Mouse (Mus musculus): ENCODE results near the gene Zfp846. TPM values are rescaled to one million over a fixed set of nuclear protein-coding genes. Genes with fewer than 3 reads are reported as not detected.
A peak's percentile ranks its signal among the peaks of the same experiment; 100 is the strongest.

Gene Zfp846
- polyA plus RNA-seq, 1 experiment = 1.7 TPM

- H3K27me3 ChIP-seq (ENCODE audit: control insufficient read depth, insufficient read depth, insufficient read length) = no peaks in the 10 kb centered on the region
- H3K4me2 ChIP-seq (ENCODE audit: low read depth) = peak overlapping the region; percentile 99
- TF ChIP-seq SRF (IDR thresholded peaks at IDR 0.05; ENCODE audit: control insufficient read depth, insufficient read length, low read depth) (no peak), POLR2A (IDR thresholded peaks at IDR 0.05; ENCODE audit: insufficient read length, low read depth) (no peak)
- H3K4me3 ChIP-seq = peak overlapping the region; percentile 93
- H3K79me2 ChIP-seq (ENCODE audit: control insufficient read depth, insufficient read depth) = peaks cover 53% of the 10 kb centered on the region
- peak overlapping the region; percentile 45 for H3ac ChIP-seq (ENCODE audit: control insufficient read depth, insufficient read length)
- H3K36me3 ChIP-seq (ENCODE audit: control insufficient read depth, insufficient read depth) = no peaks in the 10 kb centered on the region
Measured at GRCm38 (mm10) chr9:20641501-20641900, 60.4 kb downstream of the Zfp846 start.

- Histone ChIP-seq H3K4me3 (peak within 1 kb of the TSS; percentile 93), H3K79me2 (ENCODE audit: control insufficient read depth, insufficient read depth) (peaks cover 57% of the 10 kb centered on the region), H3K4me2 (ENCODE audit: low read depth) (peak within 1 kb of the TSS; percentile 99), H3K36me3 (ENCODE audit: control insufficient read depth, insufficient read depth) (no peaks in the 10 kb centered on the region), H3ac (ENCODE audit: control insufficient read depth, insufficient read length) (peak within 1 kb of the TSS; percentile 45), H3K27me3 (ENCODE audit: control insufficient read depth, insufficient read depth, insufficient read length) (no peaks in the 10 kb centered on the region)
- TF ChIP-seq SRF (IDR thresholded peaks at IDR 0.05; ENCODE audit: control insufficient read depth, insufficient read length, low read depth) (no peak), MYOG (IDR thresholded peaks at IDR 0.05; ENCODE audit: control insufficient read depth in 1 of 3, insufficient read depth in 1 of 3, insufficient read length in 2 of 3, low read depth in 2 of 3) (peak; percentile 13 to 77 (median 56)), CEBPB (IDR thresholded peaks at IDR 0.05; ENCODE audit: insufficient read depth, poor library complexity, severe bottlenecking) (no peak), POLR2AphosphoS2 (IDR thresholded peaks at IDR 0.05; ENCODE audit: insufficient read length, low read depth) (peak; percentile 50), USF1 (IDR thresholded peaks at IDR 0.05; ENCODE audit: low read depth) (no peak), TCF3 (IDR thresholded peaks at IDR 0.05; ENCODE audit: insufficient read length, low read depth) (no peak), E2F4 (IDR thresholded peaks at IDR 0.05; ENCODE audit: insufficient read depth) (no peak), POLR2A (IDR thresholded peaks at IDR 0.05; ENCODE audit: insufficient read length, low read depth) (peak; percentile 39), MAX (IDR thresholded peaks at IDR 0.05; ENCODE audit: low read depth) (no peak), TCF12 (IDR thresholded peaks at IDR 0.05; ENCODE audit: insufficient read depth, poor library complexity, severe bottlenecking) (no peak), MYOD1 (IDR thresholded peaks at IDR 0.05; ENCODE audit: control insufficient read depth in 1 of 3, insufficient read length in 2 of 3, low read depth in 2 of 3) (peak in 2 of 3 experiments; percentile 38 to 63), REST (IDR thresholded peaks at IDR 0.05; ENCODE audit: insufficient read depth, insufficient read length) (no peak)
Measured at GRCm38 (mm10) chr9:20642101-20642895, 61.2 kb downstream of the Zfp846 start, which contains the start of gene Ubl5. Ubl5 (plus strand) TSS chr9:20642878.

GRCm38 (mm10) chr9:20642896-20643466, 61.9 kb downstream of the Zfp846 start:
- peak overlapping the region; percentile 93 for H3K4me3 ChIP-seq
- H3K4me2 ChIP-seq (ENCODE audit: low read depth) = peak overlapping the region; percentile 99
- peaks cover 57% of the 10 kb centered on the region for H3K79me2 ChIP-seq (ENCODE audit: control insufficient read depth, insufficient read depth)
- no peak for TF ChIP-seq USF1 (IDR thresholded peaks at IDR 0.05; ENCODE audit: low read depth)
- TF ChIP-seq MAX (IDR thresholded peaks at IDR 0.05; ENCODE audit: low read depth) = no peak
- TF ChIP-seq SRF (IDR thresholded peaks at IDR 0.05; ENCODE audit: control insufficient read depth, insufficient read length, low read depth) = peak; percentile 15
- no peak for TF ChIP-seq CEBPB (IDR thresholded peaks at IDR 0.05; ENCODE audit: insufficient read depth, poor library complexity, severe bottlenecking)
- no peak for TF ChIP-seq MYOG (IDR thresholded peaks at IDR 0.05; ENCODE audit: control insufficient read depth in 1 of 3, insufficient read depth in 1 of 3, insufficient read length in 2 of 3, low read depth in 2 of 3)
- no peak for TF ChIP-seq MYOD1 (IDR thresholded peaks at IDR 0.05; ENCODE audit: control insufficient read depth in 1 of 3, insufficient read length in 2 of 3, low read depth in 2 of 3)
- peak; percentile 80 for TF ChIP-seq E2F4 (IDR thresholded peaks at IDR 0.05; ENCODE audit: insufficient read depth)
- TF ChIP-seq REST (IDR thresholded peaks at IDR 0.05; ENCODE audit: insufficient read depth, insufficient read length) = no peak
- peak; percentile 56 for TF ChIP-seq POLR2A (IDR thresholded peaks at IDR 0.05; ENCODE audit: insufficient read length, low read depth)
- peak; percentile 59 for TF ChIP-seq POLR2AphosphoS2 (IDR thresholded peaks at IDR 0.05; ENCODE audit: insufficient read length, low read depth)
- no peak for TF ChIP-seq TCF12 (IDR thresholded peaks at IDR 0.05; ENCODE audit: insufficient read depth, poor library complexity, severe bottlenecking)
- no peak for TF ChIP-seq TCF3 (IDR thresholded peaks at IDR 0.05; ENCODE audit: insufficient read length, low read depth)
- no peaks in the 10 kb centered on the region for H3K27me3 ChIP-seq (ENCODE audit: control insufficient read depth, insufficient read depth, insufficient read length)
- H3K36me3 ChIP-seq (ENCODE audit: control insufficient read depth, insufficient read depth) = no peaks in the 10 kb centered on the region
- peak overlapping the region; percentile 45 for H3ac ChIP-seq (ENCODE audit: control insufficient read depth, insufficient read length)

GRCm38 (mm10) chr9:20643781-20644180, 62.7 kb downstream of the Zfp846 start:
- H3K27me3 ChIP-seq (ENCODE audit: control insufficient read depth, insufficient read depth, insufficient read length) = no peaks in the 10 kb centered on the region
- no peaks in the 10 kb centered on the region for H3K36me3 ChIP-seq (ENCODE audit: control insufficient read depth, insufficient read depth)
- H3K4me3 ChIP-seq = peak overlapping the region; percentile 93
- peak overlapping the region; percentile 58 for H3ac ChIP-seq (ENCODE audit: control insufficient read depth, insufficient read length)
- TF ChIP-seq CEBPB (IDR thresholded peaks at IDR 0.05; ENCODE audit: insufficient read depth, poor library complexity, severe bottlenecking) (no peak), REST (IDR thresholded peaks at IDR 0.05; ENCODE audit: insufficient read depth, insufficient read length) (no peak), POLR2AphosphoS2 (IDR thresholded peaks at IDR 0.05; ENCODE audit: insufficient read length, low read depth) (no peak), MAX (IDR thresholded peaks at IDR 0.05; ENCODE audit: low read depth) (no peak), MYOG (IDR thresholded peaks at IDR 0.05; ENCODE audit: control insufficient read depth in 1 of 3, insufficient read depth in 1 of 3, insufficient read length in 2 of 3, low read depth in 2 of 3) (no peak), POLR2A (IDR thresholded peaks at IDR 0.05; ENCODE audit: insufficient read length, low read depth) (no peak), E2F4 (IDR thresholded peaks at IDR 0.05; ENCODE audit: insufficient read depth) (no peak), SRF (IDR thresholded peaks at IDR 0.05; ENCODE audit: control insufficient read depth, insufficient read length, low read depth) (no peak), TCF12 (IDR thresholded peaks at IDR 0.05; ENCODE audit: insufficient read depth, poor library complexity, severe bottlenecking) (no peak), USF1 (IDR thresholded peaks at IDR 0.05; ENCODE audit: low read depth) (no peak), MYOD1 (IDR thresholded peaks at IDR 0.05; ENCODE audit: control insufficient read depth in 1 of 3, insufficient read length in 2 of 3, low read depth in 2 of 3) (no peak), TCF3 (IDR thresholded peaks at IDR 0.05; ENCODE audit: insufficient read length, low read depth) (no peak)
- peaks cover 57% of the 10 kb centered on the region for H3K79me2 ChIP-seq (ENCODE audit: control insufficient read depth, insufficient read depth)
- peak overlapping the region; percentile 99 for H3K4me2 ChIP-seq (ENCODE audit: low read depth)
